Mouse (Mus musculus) cerebellum, postnatal 25 days (tissue): ENCODE results near the gene Dmac2.
"Not testable (repeated sequence)": the region's sequence is repeated elsewhere in the genome, so short reads cannot be mapped to it uniquely, and the experiment has no call there.

Source experiments
- DNase-seq, 2 experiments: peaks; one replicate each; pipeline ENCODE4 v3.0.0; 2021; ENCODE audit warnings: mixed read lengths in 2 of 2

Dmac2 gene

GRCm38 (mm10) chr7:25618865-25619721, at the start of gene Dmac2:
Dmac2 (plus strand) TSS chr7:25619414.
- DNase-seq = peak; percentile 93 to 97

GRCm38 (mm10) chr7:25573806-25574205, 45.4 kb upstream of the Dmac2 start:
- DNase-seq = not testable (repeated sequence)

GRCm38 (mm10) chr7:25575105-25575504, 44.1 kb upstream of the Dmac2 start:
- DNase-seq = no peak

GRCm38 (mm10) chr7:25575870-25576269, 43.3 kb upstream of the Dmac2 start:
- DNase-seq = no peak

GRCm38 (mm10) chr7:25576308-25576707, 42.9 kb upstream of the Dmac2 start:
- not testable (repeated sequence) for DNase-seq

- DNase-seq = not testable (repeated sequence)
Measured at GRCm38 (mm10) chr7:25576793-25577437, 42.3 kb upstream of the Dmac2 start.

GRCm38 (mm10) chr7:25579441-25579840, 39.8 kb upstream of the Dmac2 start:
- no peak for DNase-seq

- DNase-seq = no peak
Measured at GRCm38 (mm10) chr7:25582301-25582810, 36.9 kb upstream of the Dmac2 start.

GRCm38 (mm10) chr7:25584651-25585050, 34.6 kb upstream of the Dmac2 start:
- no peak for DNase-seq

GRCm38 (mm10) chr7:25585351-25586204, 33.6 kb upstream of the Dmac2 start:
- no peak for DNase-seq

GRCm38 (mm10) chr7:25591226-25591625, 28.0 kb upstream of the Dmac2 start:
- no peak for DNase-seq

GRCm38 (mm10) chr7:25593859-25594258, 25.4 kb upstream of the Dmac2 start:
- no peak for DNase-seq

GRCm38 (mm10) chr7:25599663-25600062, 19.6 kb upstream of the Dmac2 start:
- DNase-seq = peak; percentile 73 to 84

GRCm38 (mm10) chr7:25600666-25601065, 18.5 kb upstream of the Dmac2 start:
- no peak for DNase-seq

- no peak for DNase-seq
Measured at GRCm38 (mm10) chr7:25601346-25601745, 17.9 kb upstream of the Dmac2 start.

- DNase-seq = no peak
Measured at GRCm38 (mm10) chr7:25606625-25607063, 12.6 kb upstream of the Dmac2 start.

GRCm38 (mm10) chr7:25607196-25607595, 12.0 kb upstream of the Dmac2 start:
- no peak for DNase-seq

GRCm38 (mm10) chr7:25610056-25610455, 9.2 kb upstream of the Dmac2 start:
- no peak for DNase-seq

GRCm38 (mm10) chr7:25611501-25611900, 7.7 kb upstream of the Dmac2 start:
- DNase-seq = no peak

GRCm38 (mm10) chr7:25614086-25614485, 5.1 kb upstream of the Dmac2 start:
- DNase-seq = no peak

GRCm38 (mm10) chr7:25614831-25615705, 4.1 kb upstream of the Dmac2 start:
- no peak for DNase-seq

GRCm38 (mm10) chr7:25615706-25616011, 3.6 kb upstream of the Dmac2 start, which contains the start of gene Erich4:
Erich4 (minus strand) TSS chr7:25615892.
- no peak for DNase-seq
